Mouse (Mus musculus) embryonic facial prominence, embryonic 12.5 days (tissue): ENCODE data around the gene Fbxo40. TPM values are rescaled to one million over a fixed set of nuclear protein-coding genes. Genes with fewer than 3 reads are reported as not detected.

ENCODE experiments used
- ATAC-seq: fragments of 200-750 bp; cut with Nextera tagmentation; 2 replicates; pipeline ENCODE4 v1.8.0; 2017; ENCODE audit not compliant: insufficient number of reproducible peaks, insufficient read depth, low FRiP score, low TSS enrichment
- H3K27ac ChIP-seq: fragments of 300-500 bp; sonication (generic); 2 replicates; pipeline ENCODE4 v1.5.1; 2016; ENCODE audit warnings: mild to moderate bottlenecking
- H3K27me3 ChIP-seq: fragments of 300-500 bp; sonication (generic); 2 replicates; pipeline ENCODE4 v1.6.1; 2016; ENCODE audit warnings: mild to moderate bottlenecking, moderate library complexity
- H3K36me3 ChIP-seq: fragments of 300-500 bp; sonication (generic); 2 replicates; pipeline ENCODE4 v1.6.1; 2016; ENCODE audit warnings: mild to moderate bottlenecking
- H3K4me1 ChIP-seq: fragments of 300-500 bp; sonication (generic); 2 replicates; pipeline ENCODE4 v1.6.1; 2016
- H3K4me2 ChIP-seq: fragments of 300-500 bp; sonication (generic); replicated peaks from 2 replicates; pipeline ENCODE4 v1.6.1; 2016; ENCODE audit warnings: mild to moderate bottlenecking, moderate library complexity
- H3K4me3 ChIP-seq: fragments of 300-500 bp; sonication (generic); 2 replicates; pipeline ENCODE4 v1.5.1; 2016; ENCODE audit warnings: mild to moderate bottlenecking
- H3K9ac ChIP-seq: fragments of 300-500 bp; sonication (generic); 2 replicates; pipeline ENCODE4 v1.6.1; 2016; ENCODE audit warnings: mild to moderate bottlenecking, moderate library complexity
- H3K9me3 ChIP-seq: fragments of 300-500 bp; sonication (generic); 2 replicates; pipeline ENCODE4 v1.6.1; 2016; ENCODE audit warnings: mild to moderate bottlenecking, moderate library complexity
- WGBS: fragments of 180-500 bp; shearing (Covaris S2); methylation state at CpG from one replicate; pipeline ENCODE4 v1.1.7; 2016; 5-methylcytosine and 5-hydroxymethylcytosine counted together
- polyA plus RNA-seq: library from polyadenylated mRNA; unstranded; fragments of >200 nt; fragmentation: Nextera tagmentation; extraction: Ambion mirVana; gene quantifications from 2 replicates; pipeline ENCODE4 v1.2.1, GENCODE M21; 2016

Gene Fbxo40
- polyA plus RNA-seq, 1 experiment from 2014 or later = 0.12 TPM

- Histone ChIP-seq H3K4me3 (no peak overlapping the region), H3K27me3 (no peaks in the 10 kb centered on the region), H3K9ac (no peak overlapping the region), H3K27ac (no peak overlapping the region), H3K36me3 (peaks cover 68% of the 10 kb centered on the region), H3K4me1 (no peaks in the 10 kb centered on the region), H3K9me3 (no peaks in the 10 kb centered on the region), H3K4me2 (no peak overlapping the region)
- ATAC-seq = no peak
- 96% methylated on average over 7 of the region's 7 CpGs for WGBS
These were observed 61.1 kb downstream of the Fbxo40 start for GRCm38 (mm10) chr16:36929216-36929615.

- Histone ChIP-seq H3K4me2 (no peak overlapping the region), H3K36me3 (peaks cover 72% of the 10 kb centered on the region), H3K4me1 (no peaks in the 10 kb centered on the region), H3K27ac (no peak overlapping the region), H3K9me3 (no peaks in the 10 kb centered on the region), H3K4me3 (no peak overlapping the region), H3K27me3 (no peaks in the 10 kb centered on the region), H3K9ac (no peak overlapping the region)
- WGBS = 92% methylated on average over 8 of the region's 8 CpGs
- ATAC-seq = no peak
These were observed 62.2 kb downstream of the Fbxo40 start for GRCm38 (mm10) chr16:36928106-36928500.

GRCm38 (mm10) chr16:36927495-36928105 is 62.7 kb downstream of the Fbxo40 start:
- Histone ChIP-seq H3K36me3 (peaks cover 68% of the 10 kb centered on the region), H3K4me1 (no peaks in the 10 kb centered on the region), H3K4me3 (no peak overlapping the region), H3K27ac (no peak overlapping the region), H3K9ac (no peak overlapping the region), H3K27me3 (no peaks in the 10 kb centered on the region), H3K4me2 (no peak overlapping the region), H3K9me3 (no peaks in the 10 kb centered on the region)
- ATAC-seq = no peak
- WGBS = 79% methylated on average over 10 of the region's 10 CpGs

- H3K9me3 ChIP-seq = no peaks in the 10 kb centered on the region
- ATAC-seq = no peak
- H3K27ac ChIP-seq = no peak overlapping the region
- no peak overlapping the region for H3K4me3 ChIP-seq
- no peak overlapping the region for H3K4me2 ChIP-seq
- H3K36me3 ChIP-seq = peaks cover 61% of the 10 kb centered on the region
- WGBS = 92% methylated on average over 10 of the region's 10 CpGs
- no peak overlapping the region for H3K9ac ChIP-seq
- no peaks in the 10 kb centered on the region for H3K27me3 ChIP-seq
- no peaks in the 10 kb centered on the region for H3K4me1 ChIP-seq
These were observed 63.5 kb downstream of the Fbxo40 start for GRCm38 (mm10) chr16:36926514-36927447.

GRCm38 (mm10) chr16:36925797-36926196 is 64.5 kb downstream of the Fbxo40 start:
- ATAC-seq = no peak
- no peaks in the 10 kb centered on the region for H3K9me3 ChIP-seq
- H3K4me1 ChIP-seq = no peaks in the 10 kb centered on the region
- no peaks in the 10 kb centered on the region for H3K27me3 ChIP-seq
- H3K4me3 ChIP-seq = no peak overlapping the region
- WGBS = 83% methylated on average over 6 of the region's 6 CpGs
- no peak overlapping the region for H3K27ac ChIP-seq
- H3K4me2 ChIP-seq = no peak overlapping the region
- no peak overlapping the region for H3K9ac ChIP-seq
- peaks cover 65% of the 10 kb centered on the region for H3K36me3 ChIP-seq

GRCm38 (mm10) chr16:36925351-36925750 is 64.9 kb downstream of the Fbxo40 start:
- Histone ChIP-seq H3K9ac (no peak overlapping the region), H3K4me3 (no peak overlapping the region), H3K27me3 (no peaks in the 10 kb centered on the region), H3K27ac (no peak overlapping the region), H3K4me2 (no peak overlapping the region), H3K9me3 (no peaks in the 10 kb centered on the region), H3K36me3 (peaks cover 64% of the 10 kb centered on the region), H3K4me1 (no peaks in the 10 kb centered on the region)
- no peak for ATAC-seq
- 91% methylated on average over 6 of the region's 6 CpGs for WGBS

GRCm38 (mm10) chr16:36924312-36924711 is 66.0 kb downstream of the Fbxo40 start:
- no peak overlapping the region for H3K4me2 ChIP-seq
- no peaks in the 10 kb centered on the region for H3K4me1 ChIP-seq
- no peak overlapping the region for H3K27ac ChIP-seq
- H3K9ac ChIP-seq = no peak overlapping the region
- H3K4me3 ChIP-seq = no peak overlapping the region
- 91% methylated on average over 8 of the region's 8 CpGs for WGBS
- H3K27me3 ChIP-seq = no peaks in the 10 kb centered on the region
- no peak for ATAC-seq
- H3K9me3 ChIP-seq = no peaks in the 10 kb centered on the region
- H3K36me3 ChIP-seq = peaks cover 59% of the 10 kb centered on the region

GRCm38 (mm10) chr16:36921980-36922379 is 68.3 kb downstream of the Fbxo40 start:
- ATAC-seq = no peak
- H3K36me3 ChIP-seq = peaks cover 61% of the 10 kb centered on the region
- WGBS = 78% methylated on average over 6 of the region's 6 CpGs
- H3K4me2 ChIP-seq = no peak overlapping the region
- no peak overlapping the region for H3K9ac ChIP-seq
- H3K4me1 ChIP-seq = no peaks in the 10 kb centered on the region
- no peaks in the 10 kb centered on the region for H3K27me3 ChIP-seq
- no peak overlapping the region for H3K27ac ChIP-seq
- no peak overlapping the region for H3K4me3 ChIP-seq
- no peaks in the 10 kb centered on the region for H3K9me3 ChIP-seq

GRCm38 (mm10) chr16:36921067-36921613 is 69.1 kb downstream of the Fbxo40 start:
- ATAC-seq = no peak

GRCm38 (mm10) chr16:36920410-36920809 is 69.9 kb downstream of the Fbxo40 start:
- no peak overlapping the region for H3K27ac ChIP-seq
- 92% methylated on average over 3 of the region's 3 CpGs for WGBS
- no peaks in the 10 kb centered on the region for H3K4me1 ChIP-seq
- peaks cover 60% of the 10 kb centered on the region for H3K36me3 ChIP-seq
- H3K9me3 ChIP-seq = no peaks in the 10 kb centered on the region
- no peak for ATAC-seq
- H3K4me2 ChIP-seq = no peak overlapping the region
- no peaks in the 10 kb centered on the region for H3K27me3 ChIP-seq
- no peak overlapping the region for H3K9ac ChIP-seq
- no peak overlapping the region for H3K4me3 ChIP-seq

More at GRCm38 (mm10) chr16:36921067-36921613, 69.1 kb downstream of the Fbxo40 start:
- H3K27ac ChIP-seq = no peak overlapping the region
- no peak overlapping the region for H3K9ac ChIP-seq
- H3K36me3 ChIP-seq = peaks cover 60% of the 10 kb centered on the region
- no peaks in the 10 kb centered on the region for H3K27me3 ChIP-seq
- H3K9me3 ChIP-seq = no peaks in the 10 kb centered on the region
- no peak overlapping the region for H3K4me3 ChIP-seq
- H3K4me1 ChIP-seq = no peaks in the 10 kb centered on the region
- WGBS = 88% methylated on average over 8 of the region's 8 CpGs
- no peak overlapping the region for H3K4me2 ChIP-seq

- H3K36me3 ChIP-seq = peaks cover 69% of the 10 kb centered on the region
- H3K4me1 ChIP-seq = no peaks in the 10 kb centered on the region
- 98% methylated on average over 10 of the region's 10 CpGs for WGBS
These were observed 71.8 kb downstream of the Fbxo40 start for GRCm38 (mm10) chr16:36918505-36918904.

GRCm38 (mm10) chr16:36914195-36914594 is 76.1 kb downstream of the Fbxo40 start:
- Histone ChIP-seq H3K27me3 (no peaks in the 10 kb centered on the region), H3K4me3 (no peak overlapping the region), H3K36me3 (peaks cover 74% of the 10 kb centered on the region), H3K4me1 (no peaks in the 10 kb centered on the region), H3K4me2 (no peak overlapping the region), H3K27ac (no peak overlapping the region), H3K9ac (no peak overlapping the region), H3K9me3 (no peaks in the 10 kb centered on the region)
- 85% methylated on average over 5 of the region's 5 CpGs for WGBS
- ATAC-seq = no peak

More at GRCm38 (mm10) chr16:36918505-36918904, 71.8 kb downstream of the Fbxo40 start:
- H3K4me3 ChIP-seq = no peak overlapping the region
- no peaks in the 10 kb centered on the region for H3K9me3 ChIP-seq
- no peaks in the 10 kb centered on the region for H3K27me3 ChIP-seq
- no peak overlapping the region for H3K9ac ChIP-seq
- no peak overlapping the region for H3K27ac ChIP-seq
- no peak for ATAC-seq
- no peak overlapping the region for H3K4me2 ChIP-seq
